Mouse (Mus musculus) retina, embryonic 14.5 days (tissue): ENCODE data around the gene Klkb1.
"Not testable (repeated sequence)": the region's sequence is repeated elsewhere in the genome, so short reads cannot be mapped to it uniquely, and the experiment has no call there.

ENCODE experiments used
- DNase-seq: peaks from one replicate; pipeline ENCODE4 v3.0.0-alpha.2; 2015; ENCODE audit warnings: low spot score

Gene Klkb1

DNA sequence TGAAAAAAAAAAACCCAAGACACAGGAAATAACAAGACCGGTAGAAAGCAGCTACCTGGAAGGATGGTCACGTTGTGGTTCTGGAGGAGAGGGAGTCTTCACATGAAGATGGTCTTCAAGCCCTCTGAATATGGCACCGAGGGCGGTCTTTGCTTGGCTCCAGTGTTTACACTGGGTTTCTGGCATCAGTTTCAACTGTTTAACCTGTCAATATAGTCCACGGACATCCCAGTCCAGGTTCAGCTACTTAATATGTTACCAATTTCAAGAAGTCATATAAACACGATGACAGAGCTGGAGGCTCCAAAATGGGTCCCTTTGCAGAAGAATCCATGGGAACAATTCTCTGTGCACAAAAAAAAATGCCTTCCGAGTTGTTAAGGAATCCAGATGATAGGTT, at the start of gene Klkb1:
Klkb1 (minus strand) TSS at position 173 of the 400 bp plus-strand sequence.
- DNase-seq = no peak

DNA sequence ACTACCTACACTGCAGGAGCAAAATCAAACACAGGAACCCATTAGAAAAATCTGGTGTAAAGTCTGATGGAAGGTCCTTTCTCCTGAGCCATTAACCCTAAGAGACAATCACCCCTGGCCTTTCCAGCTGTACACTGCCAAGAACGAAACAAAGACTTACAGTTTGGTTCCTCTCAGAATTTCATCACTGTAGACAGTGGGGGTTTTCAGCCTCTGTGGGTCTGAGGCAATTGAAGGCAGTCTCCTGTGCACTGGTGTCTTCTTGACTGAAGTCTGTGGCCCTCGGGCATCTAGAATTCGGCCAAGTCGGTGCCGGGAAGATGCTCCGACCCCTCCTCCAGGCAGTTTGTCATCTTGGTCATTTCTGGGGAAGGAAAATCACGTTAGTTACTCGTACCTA, 49.6 kb upstream of the Klkb1 start:
- no peak for DNase-seq

DNA sequence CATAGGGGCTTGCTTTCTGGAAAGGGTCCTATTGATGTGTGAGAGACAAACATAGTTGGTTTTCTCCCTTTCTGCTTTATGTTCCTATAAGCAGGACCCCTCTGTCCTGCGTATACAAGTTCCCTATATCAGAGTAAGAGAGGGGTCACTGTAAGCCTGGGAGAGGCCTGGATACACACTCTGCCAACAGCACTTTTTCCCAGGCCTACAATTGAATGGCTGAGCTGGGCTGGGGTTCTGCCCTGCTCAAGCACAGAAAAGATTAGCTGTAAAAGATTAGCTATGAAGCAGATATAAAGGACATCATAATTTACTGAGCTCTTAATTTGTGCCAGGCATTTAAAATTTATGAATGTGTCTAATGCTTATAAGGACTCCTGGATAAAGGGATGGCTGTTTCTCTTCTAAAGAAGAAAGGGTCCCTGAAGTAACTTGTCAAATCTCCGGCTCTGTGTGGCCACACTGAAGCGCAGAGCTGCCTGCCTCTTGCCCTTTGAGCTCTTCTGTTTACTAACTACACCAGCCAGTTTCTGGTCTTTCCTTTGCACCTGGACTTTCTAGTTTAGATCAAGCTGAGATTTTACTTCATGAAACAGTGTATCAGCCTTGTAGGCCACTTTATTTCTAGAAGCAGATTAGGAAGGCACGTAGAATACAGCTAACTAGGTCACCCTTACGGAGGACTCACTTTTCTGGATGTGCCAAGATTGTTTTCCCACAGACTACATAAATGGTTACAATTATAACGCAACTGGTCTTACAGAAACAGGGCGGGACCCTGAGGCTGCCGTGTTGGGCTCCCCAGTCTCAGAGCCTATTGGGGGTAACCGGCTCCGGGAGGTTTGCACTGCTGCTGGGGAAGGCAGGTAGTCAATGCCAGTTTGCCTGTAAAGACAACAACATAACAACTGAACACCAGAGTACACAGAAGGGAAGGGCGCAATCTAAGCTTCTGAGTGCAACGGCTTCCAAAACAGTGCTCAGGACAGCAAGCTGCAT, 47.3 kb upstream of the Klkb1 start:
- DNase-seq = no peak

DNA sequence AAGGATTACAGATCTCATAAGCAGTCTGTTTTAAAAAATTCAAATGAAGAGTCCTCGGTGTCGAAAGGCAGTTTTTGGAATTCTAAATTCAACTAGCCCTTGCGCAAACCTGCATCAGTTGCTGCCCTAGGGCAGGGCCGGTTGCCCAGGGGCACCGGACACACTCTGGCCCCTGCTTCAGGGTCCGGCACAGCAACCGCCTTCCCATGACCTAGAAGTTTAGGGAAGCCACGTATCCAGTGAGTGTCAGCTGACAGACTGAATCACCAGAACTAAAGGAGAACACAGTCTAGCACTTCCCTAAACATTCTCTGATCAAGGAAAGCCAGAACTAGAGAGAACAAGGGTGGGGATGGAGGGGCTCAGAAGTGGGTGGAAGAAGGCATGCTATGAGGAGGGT, 38.8 kb upstream of the Klkb1 start:
- no peak for DNase-seq

DNA sequence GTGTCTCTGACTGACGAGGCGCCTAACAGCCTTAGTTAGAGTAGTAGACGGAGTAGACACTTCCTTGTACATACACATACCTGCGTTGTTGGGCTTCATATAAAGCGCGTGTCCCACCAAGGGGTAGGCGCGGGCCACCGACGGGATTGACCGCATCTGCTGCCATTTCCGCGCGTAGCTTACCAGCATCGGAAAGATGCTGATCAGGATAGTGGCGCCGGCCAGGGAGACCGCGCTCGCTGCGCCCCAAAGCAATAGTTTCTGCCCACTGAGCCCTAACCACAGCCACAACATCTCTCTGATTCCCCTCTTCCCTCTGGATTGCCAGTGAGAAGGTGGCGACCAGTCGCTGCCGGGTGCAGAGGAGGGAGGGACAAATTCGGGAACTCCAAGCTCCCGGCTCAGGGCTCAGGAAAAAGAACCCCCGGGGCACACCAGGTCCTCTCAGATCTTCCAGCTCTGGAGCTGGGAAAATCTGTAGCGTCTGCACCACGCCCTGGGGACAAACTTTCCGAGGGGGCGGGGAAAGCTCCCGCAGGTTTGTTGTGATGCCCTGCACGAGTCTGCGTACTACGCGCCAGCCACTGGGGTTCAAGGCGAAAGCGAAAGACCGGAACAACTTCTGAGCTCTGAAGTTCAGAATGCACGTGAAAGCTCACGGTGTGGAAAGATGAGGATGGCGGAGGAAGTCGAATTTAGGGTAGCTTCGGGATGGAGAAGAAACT, 38.2 kb upstream of the Klkb1 start, which contains the start of gene Cyp4v3:
Cyp4v3 (minus strand) TSS at position 532 of the 725 bp plus-strand sequence.
- peak; percentile 72 for DNase-seq

DNA sequence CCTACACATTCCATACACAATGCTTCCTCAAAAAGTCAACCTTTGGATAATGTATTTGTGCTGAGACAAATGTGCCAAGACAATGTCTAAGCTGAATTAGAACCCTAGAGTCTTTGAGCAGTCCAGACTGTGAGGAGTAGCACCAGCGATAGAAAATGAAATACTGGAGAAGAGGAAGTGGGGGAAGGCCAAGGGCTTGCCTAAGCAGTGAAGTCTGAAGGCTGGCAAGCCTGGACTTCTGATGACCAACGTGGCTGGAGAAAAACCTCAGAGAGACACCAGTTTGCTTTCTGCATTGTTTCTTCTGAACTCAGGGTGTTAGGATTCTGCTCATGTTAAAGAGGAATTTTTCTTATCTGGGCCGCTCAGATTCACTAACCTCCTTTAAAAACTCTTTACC, 36.2 kb upstream of the Klkb1 start:
- DNase-seq = no peak

DNA sequence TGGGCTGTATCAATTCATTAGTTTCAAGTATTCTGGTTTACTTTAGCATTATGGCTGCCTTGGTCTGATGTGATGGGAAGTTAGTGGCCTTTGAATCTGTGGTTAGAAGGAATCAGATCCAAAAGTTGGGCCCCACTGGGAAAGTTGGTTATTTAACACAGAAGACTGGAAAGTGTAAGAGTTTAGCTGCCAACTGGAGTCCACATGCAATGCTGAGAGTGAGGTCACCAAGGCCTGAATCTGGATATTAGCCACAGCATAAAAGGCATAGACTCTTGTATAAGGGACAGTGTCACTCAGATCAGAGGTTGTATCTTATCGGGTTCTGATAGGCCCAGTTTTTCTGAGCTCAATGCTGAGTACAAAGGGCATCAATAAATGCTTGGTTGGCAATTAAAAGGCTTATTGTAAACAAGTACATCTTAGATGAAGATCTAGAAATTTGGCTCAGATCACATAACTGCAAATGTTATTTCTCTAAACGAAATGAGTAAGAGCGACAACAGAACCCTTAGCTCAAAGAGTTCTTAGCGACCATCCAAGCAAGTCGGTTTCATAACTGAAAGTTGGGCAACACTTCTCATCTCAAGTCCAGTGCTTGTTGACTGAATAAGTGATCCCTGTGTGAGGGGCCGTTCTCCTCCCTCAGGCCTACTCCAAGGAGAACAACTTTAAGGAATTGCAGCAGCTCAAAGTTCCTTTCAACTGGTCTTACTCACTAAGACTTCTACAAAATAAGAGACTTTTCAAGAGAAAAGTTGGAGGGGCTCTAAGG, 34.7 kb upstream of the Klkb1 start:
- DNase-seq = no peak

DNA sequence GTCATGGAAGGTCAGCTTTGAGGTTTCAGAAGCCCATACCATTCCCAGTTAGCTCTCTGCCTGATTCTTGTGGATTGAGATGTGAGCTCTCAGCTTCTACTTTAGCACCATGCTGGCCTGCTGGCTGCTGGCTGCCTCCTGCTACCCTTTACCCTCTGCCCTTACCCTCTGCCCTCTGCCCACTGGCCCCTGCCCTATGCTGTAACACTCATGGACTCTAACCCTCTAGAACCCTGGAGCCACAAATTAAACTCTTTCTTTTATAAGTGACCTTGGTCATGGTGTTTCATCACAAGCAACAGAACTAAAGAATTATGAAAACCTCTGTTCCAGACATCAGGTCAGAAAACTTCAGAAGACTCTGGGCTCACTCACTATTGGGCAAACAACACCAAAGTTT, 32.4 kb upstream of the Klkb1 start:
- not testable (repeated sequence) for DNase-seq

DNA sequence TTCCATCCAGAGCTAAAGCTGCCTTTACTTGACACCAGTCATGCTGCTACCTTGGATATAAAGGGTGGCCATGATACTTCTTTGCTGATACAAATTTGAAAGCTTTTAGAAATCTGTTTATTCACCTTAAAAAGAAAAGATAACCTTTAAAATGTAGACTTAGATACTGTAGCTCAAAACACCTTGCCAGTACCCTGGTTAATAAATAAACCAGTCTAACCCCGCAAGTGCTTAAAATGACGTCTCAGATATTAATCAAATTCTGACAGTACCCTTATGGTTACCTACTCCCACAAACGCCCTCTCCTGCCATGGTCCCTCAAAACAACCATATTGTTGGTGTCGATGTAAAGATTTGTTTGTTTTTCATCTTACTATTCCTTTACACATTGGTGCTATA, 29.5 kb upstream of the Klkb1 start:
- DNase-seq = no peak

DNA sequence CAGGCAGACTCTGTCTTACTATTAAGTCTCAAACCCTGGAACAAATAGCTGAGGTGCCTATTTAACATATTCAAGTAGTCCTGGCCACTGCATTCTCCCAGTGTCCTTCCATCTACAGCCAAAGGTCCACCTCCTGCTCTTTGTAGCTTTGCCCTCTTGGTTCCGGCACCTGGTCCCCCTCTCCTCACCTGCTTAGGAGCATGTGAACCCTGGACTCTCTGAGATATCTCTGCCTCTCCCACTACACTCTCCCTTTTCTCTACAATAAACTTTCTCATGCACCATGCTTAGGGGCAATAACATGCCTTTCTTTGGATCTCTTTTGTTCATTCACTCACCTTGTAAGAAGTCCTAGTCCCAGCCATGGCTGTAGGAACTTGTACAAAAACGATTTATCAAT, 26.7 kb upstream of the Klkb1 start:
- DNase-seq = no peak

DNA sequence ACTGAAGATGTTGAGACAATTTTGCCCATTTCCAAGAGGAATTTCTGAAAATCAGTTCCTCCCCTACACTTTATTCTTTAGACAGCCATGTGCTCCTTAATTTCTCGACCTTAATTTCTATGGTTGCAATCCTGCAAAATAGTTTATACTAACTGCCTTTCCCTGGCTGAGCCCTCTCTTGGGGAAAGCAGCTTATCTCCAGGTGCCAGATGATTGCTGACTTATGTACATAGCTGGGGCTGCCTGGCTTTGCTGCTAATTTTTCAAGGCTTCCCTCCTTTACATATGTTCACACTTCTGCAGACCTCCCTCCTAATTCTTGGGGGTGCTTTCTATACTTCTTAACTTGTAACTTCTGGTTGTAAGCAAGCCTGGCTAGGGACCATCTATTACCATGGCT, 26.3 kb upstream of the Klkb1 start:
- DNase-seq = no peak

DNA sequence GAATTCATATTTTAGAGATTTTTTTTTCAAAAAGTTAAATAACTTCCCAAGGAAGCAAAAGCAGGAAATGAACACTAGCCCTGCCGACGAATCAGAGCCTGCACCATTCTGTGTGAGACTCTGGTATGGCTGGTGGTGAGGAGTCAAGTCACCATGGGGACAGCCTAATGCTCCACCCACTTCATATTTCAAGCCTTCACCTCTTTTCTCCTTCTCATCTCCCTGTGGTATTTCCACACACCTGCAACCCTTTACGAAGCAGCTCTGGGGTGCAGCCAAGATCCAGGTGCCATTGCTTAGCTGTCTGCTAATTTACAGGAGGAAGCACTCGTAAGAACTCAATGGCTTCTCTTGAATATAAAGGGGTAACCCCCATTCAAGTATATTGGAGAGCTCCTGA, 16.3 kb upstream of the Klkb1 start:
- no peak for DNase-seq

DNA sequence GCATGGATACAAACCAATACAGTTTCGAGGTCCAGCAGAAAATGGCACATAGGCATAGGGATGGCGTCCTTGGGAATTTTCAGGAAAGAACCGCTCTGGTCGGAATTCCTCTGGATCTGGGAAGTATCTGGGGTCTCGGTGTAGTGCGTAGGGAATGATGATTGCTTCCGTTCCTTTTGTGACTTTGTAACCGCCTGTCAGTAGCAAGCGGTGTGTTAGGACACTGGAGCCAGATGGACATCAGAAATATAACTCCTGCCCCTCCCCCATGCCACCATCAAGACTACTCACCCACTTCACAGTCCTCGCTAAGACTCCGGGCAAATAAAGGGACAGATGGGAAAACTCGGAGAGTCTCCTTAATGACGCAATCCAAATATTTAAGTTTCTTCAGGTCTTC, 13.7 kb upstream of the Klkb1 start, which contains the start of gene Gm45753:
Gm45753 (minus strand) TSS at position 101 of the 400 bp plus-strand sequence.
- DNase-seq = no peak

DNA sequence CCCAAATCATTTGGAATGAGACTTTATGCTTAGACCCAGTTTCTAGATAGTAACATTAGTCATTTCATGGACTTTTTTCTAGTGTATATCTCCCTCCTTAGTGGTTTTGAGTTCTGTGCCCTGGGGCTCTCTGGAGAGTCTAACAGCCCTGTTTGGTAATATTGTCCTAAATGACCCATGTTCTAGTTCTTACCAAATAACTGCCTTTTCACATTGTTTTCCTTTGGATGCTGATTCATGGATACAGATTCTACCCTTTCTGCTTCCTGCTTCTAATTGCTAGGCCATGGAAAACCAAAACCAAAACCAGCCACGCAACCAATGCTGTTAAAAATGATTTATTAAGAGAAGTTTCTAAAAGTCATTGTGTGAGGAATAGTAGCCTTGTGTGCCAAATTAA, 10.8 kb upstream of the Klkb1 start:
- no peak for DNase-seq

DNA sequence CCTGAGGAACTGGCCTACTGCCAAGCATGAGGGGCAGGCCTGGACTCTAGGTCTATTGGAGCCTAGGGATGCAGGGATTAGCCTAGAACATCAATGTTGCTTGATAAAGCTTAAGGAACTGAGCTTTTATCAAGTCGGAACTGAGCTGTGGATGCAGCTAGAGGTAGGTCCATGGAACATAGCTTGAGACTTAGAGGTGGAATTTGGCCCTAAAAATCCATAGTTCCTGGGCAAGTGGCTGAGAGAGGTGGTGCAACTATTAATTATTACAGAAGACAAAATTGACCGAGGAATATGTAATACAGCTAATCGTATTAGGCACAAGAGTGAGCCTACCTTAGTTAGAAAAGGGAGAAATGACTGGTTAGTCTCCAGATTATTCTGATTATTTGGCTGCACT, 9.7 kb upstream of the Klkb1 start:
- DNase-seq = no peak

DNA sequence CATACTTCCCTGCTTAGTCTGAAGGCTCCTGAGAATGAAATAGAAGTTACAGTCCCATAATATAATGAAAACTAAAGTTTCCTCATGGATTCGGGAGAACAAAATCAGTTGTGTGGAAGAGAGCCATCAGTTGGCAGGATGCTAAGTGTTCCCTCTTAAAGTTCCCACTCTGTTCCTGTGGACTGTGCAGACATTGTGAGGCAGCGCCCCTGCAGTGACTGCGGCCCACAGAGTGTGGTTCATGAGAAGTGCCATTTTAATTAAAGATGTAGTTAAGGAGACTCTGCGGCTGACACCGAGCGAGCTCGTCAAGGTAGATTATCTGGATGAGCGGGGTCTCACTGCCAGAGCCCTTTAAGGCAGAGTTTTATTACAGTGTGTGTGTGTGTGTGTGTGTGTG, 7.7 kb upstream of the Klkb1 start:
- no peak for DNase-seq

DNA sequence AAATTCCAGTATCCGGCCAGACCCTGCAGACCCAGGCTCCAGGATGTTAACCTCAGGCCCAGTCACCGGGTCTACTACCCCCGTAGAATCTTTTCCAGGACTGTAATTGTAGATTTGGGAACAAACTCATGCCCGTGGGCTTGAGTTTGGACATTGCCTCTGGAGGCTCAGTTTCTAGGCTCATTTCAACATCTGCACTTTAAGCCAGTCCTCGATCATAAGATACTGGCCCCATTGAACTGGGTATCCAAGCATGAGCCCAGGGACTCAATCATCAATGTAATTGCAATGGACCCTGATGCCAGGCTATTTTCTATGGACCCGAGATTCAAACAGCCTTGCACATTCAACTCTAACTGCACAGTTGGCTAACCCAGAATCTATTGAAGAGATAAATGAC, 617 bp upstream of the Klkb1 start:
- DNase-seq = no peak

DNA sequence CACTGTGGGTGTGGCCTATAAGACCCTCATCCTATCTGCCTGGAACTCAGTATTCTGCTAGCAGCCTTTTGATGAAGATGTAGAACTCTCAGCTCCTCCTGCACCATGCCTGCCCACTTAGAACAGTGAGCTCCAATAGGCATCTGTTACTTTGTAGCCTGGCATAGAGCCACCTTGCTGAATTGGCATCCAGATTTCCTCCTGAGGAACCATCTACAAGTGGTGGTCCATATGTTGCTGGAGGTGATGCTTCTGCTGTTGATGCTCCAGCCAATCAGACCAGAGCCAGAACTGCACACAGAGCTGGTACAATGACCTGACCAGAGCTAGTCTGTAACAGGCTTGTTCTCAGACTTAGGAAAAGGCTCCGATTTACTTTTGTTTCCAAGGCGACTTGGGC, 2.9 kb downstream of the Klkb1 start:
- DNase-seq = no peak

DNA sequence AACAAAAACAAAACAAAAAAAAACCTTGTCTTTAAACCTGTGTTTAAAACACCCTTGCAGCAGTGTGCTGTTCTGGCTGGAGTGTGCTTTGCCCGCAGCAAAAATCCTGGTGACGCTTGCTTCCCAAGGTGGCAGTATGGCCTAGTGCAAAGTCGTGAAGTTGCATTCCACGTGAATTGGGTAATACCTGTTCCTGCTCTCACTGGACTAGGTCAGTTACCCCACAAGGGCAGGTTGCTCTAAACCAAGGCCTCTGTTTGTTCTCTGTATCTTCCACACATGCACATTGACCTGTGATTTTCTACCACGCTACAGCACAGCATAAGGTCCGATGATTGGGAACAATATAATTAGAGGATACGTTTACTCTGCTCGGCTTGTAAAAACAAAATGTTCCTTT, 13.0 kb downstream of the Klkb1 start:
- DNase-seq = no peak

DNA sequence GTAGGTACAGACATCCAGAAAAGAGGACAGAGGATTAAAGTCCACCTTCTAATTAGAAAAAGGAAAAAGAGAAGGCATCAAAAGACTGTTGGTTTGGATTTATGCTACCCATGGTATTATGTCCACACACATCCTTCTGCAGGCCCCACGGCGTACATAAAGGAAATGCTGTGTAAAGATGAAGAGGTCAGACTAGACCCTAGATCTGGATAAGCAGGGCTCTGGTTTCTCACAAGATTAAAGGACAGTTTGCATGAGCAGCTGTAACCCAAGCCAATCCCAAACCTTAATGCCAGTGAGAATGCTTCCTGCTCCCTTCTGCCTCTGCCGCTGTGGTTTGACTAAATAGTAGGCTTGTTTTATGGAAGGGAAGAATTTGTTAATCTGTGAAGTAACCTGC, 17.2 kb downstream of the Klkb1 start:
- no peak for DNase-seq

DNA sequence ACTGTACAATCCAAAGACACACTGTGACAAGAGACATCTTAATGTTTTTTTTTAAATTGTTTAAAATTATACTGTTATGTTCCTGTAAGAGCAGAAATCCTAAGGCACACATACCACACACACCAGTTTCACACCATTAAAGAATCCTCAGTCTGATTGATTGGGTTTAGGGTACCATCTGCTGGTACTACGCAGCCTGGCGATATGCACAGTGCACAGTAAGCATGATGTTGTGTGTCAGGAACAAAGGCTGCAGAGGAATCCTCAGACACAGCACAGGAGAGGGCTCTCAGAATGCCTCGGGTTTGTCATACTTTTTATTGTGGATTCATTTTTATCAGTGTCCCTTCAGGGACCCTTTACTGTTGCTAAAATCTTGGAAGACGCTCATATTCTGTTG, 20.3 kb downstream of the Klkb1 start:
- no peak for DNase-seq

DNA sequence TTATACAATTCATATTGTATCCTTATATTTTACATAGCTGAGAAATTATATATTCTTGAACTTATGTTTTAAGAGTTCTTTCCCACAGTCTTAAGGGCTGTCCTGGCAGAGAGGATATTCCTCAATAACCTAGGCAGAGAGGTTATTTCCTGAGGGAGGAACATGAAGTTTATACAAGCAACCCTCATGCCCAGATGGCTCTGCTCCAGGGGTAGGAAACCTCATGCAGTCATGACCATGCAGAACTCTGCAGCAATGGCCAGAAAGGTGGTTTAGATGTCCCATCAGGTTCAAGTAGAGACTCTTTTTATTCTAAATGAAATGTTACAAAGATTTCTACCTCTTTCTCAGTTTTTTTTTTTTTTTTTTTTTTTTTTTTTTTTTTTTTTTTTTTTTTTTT, 25.6 kb downstream of the Klkb1 start:
- DNase-seq = no peak
